In the genomic region with DNA sequence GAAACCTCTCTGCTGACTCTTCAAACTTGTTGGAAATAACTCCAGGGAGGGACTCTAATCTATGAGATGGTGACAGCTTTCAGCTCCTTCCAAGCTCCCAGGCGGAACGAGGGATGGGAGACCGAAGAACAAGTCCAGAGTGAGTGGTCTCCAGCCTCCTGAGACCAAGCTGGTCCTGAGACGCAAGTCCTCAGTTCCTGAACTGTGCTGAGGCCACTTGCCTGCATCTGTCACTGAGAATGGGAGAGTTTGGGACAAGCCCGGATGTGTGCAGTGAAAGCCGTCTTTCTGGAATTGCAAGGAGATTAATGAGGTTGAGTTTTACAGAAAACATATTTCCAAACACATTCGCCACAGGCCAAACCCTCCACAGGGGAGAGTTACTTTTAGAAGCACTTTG, we compare ENCODE assay signal across 26 mouse cellular contexts.
DNase-seq lines count a peak whose midpoint lies in the region; ATAC-seq and TF ChIP-seq lines count a peak whose summit lies in the region.
"Had no signal": no experiment of that assay in that cellular context is flagged by ENCODE, and none has a peak within 500 bp of the region (broad histone marks: within the 10 kb centered on the region; RNA-seq: fewer than 3 reads in every experiment).

No protein-coding gene starts in this region.

- no peak overlapping the region for H3K4me3 ChIP-seq in embryonic facial prominence, embryonic 15.5 days (replicated peaks)
- H3K4me3 ChIP-seq in limb, embryonic 14.5 days (replicated peaks; ENCODE audit: low read length) = no peak overlapping the region
- H3K4me3 ChIP-seq: embryonic facial prominence, embryonic 12.5 days; forebrain, embryonic 12.5 days; layer of hippocampus, adult 2 months; left cerebral cortex, adult 2 months had no signal

- intact Hi-C loops in heart, postnatal 10 days (cut with DNase I) = no loop called here

- H3K4me2 ChIP-seq in embryonic facial prominence, embryonic 15.5 days (replicated peaks) = peak overlapping the region; percentile 24; the same call in 1 of the 2 replicates
- H3K4me2 ChIP-seq in limb, embryonic 14.5 days (replicated peaks; ENCODE audit: low read depth, low read length, severe bottlenecking) = no peak overlapping the region
- H3K4me2 ChIP-seq: embryonic facial prominence, embryonic 12.5 days; forebrain, embryonic 12.5 days; heart, embryonic 11.5 days; hindbrain, embryonic 14.5 days; liver, embryonic 11.5 days had no signal

- H3K4me1 ChIP-seq in embryonic facial prominence, embryonic 15.5 days = peaks cover 35% of the 10 kb centered on the region
- H3K4me1 ChIP-seq in limb, embryonic 14.5 days (ENCODE audit: control insufficient read depth, insufficient read depth, low read length) = peaks cover 7% of the 10 kb centered on the region
- H3K4me1 ChIP-seq: forebrain, embryonic 12.5 days had no signal

- TF ChIP-seq POLR2A in limb, embryonic 14.5 days (IDR thresholded peaks at IDR 0.05; ENCODE audit: borderline replicate concordance, extremely low read depth, insufficient read depth, insufficient read length) = no peak

- no peaks in the 10 kb centered on the region for H3K27me3 ChIP-seq in embryonic facial prominence, embryonic 15.5 days
- H3K27me3 ChIP-seq in limb, embryonic 14.5 days (ENCODE audit: control insufficient read depth, insufficient read depth, low read length) = no peaks in the 10 kb centered on the region
- H3K27me3 ChIP-seq: embryonic facial prominence, embryonic 12.5 days; forebrain, embryonic 12.5 days had no signal

- 56% methylated on average over 7 of the region's 7 CpGs for WGBS in embryonic facial prominence, embryonic 15.5 days
- 55% methylated on average over 7 of the region's 7 CpGs for WGBS in limb, embryonic 14.5 days

- ATAC-seq in embryonic facial prominence, embryonic 15.5 days (ENCODE audit: insufficient number of reproducible peaks, low FRiP score, low TSS enrichment, low read depth) = no peak
- no peak for ATAC-seq in limb, embryonic 14.5 days (ENCODE audit: low FRiP score, low read depth)
- ATAC-seq: intestine, postnatal 0 days; midbrain, embryonic 16.5 days had no signal

- peak overlapping the region; percentile 85 for H3K27ac ChIP-seq in embryonic facial prominence, embryonic 15.5 days (replicated peaks)
- 0 out of 2 replicates have a peak overlapping the region, but pooled peaks have one; percentile 19 for H3K27ac ChIP-seq in limb, embryonic 14.5 days (replicated peaks; ENCODE audit: low read depth, low read length)
- H3K27ac ChIP-seq: embryonic facial prominence, embryonic 12.5 days; forebrain, embryonic 12.5 days; hindbrain, embryonic 14.5 days; kidney, postnatal 0 days; layer of hippocampus, adult 2 months; left cerebral cortex, adult 2 months had no signal

- peak; percentile 75 for DNase-seq in heart, adult 11 months
- DNase-seq in heart, postnatal 10 days = no peak
- peak; percentile 11 to 24 for DNase-seq in kidney, postnatal 4 days
- no peak for DNase-seq in kidney, postnatal 25 days
- no peak for DNase-seq in limb, embryonic 14.5 days (ENCODE audit: low spot score)
- no peak for DNase-seq in c-Kit-positive CD71-positive TER-119-positive erythroid progenitor cells, embryonic 14.5 days (ENCODE audit: low spot score)
- no peak for DNase-seq in spleen, postnatal 10 days (ENCODE audit: low spot score in 2 of 2)
- DNase-seq: adrenal gland, adult 8-10 months; cerebellum, adult 11 months; cerebellum, adult 9-10 months; cerebellum, postnatal 36 days; gastrocnemius, postnatal 10 days; thymus, adult 2 months; thymus, postnatal 36 days had no signal

- no peaks in the 10 kb centered on the region for H3K36me3 ChIP-seq in embryonic facial prominence, embryonic 15.5 days
- no peaks in the 10 kb centered on the region for H3K36me3 ChIP-seq in limb, embryonic 14.5 days (ENCODE audit: control insufficient read depth, insufficient read depth, low read length)
- H3K36me3 ChIP-seq: embryonic facial prominence, embryonic 12.5 days; forebrain, embryonic 12.5 days; G1E had no signal

- no peak overlapping the region for H3K9ac ChIP-seq in embryonic facial prominence, embryonic 15.5 days
- no peak overlapping the region for H3K9ac ChIP-seq in limb, embryonic 14.5 days (ENCODE audit: low read depth, low read length, severe bottlenecking)
- H3K9ac ChIP-seq: embryonic facial prominence, embryonic 12.5 days; forebrain, embryonic 12.5 days; hindbrain, embryonic 14.5 days had no signal

- no peaks in the 10 kb centered on the region for H3K9me3 ChIP-seq in embryonic facial prominence, embryonic 15.5 days (replicated peaks)
- H3K9me3 ChIP-seq in limb, embryonic 14.5 days (ENCODE audit: control insufficient read depth, low read length) = no peaks in the 10 kb centered on the region
- H3K9me3 ChIP-seq: embryonic facial prominence, embryonic 12.5 days; G1E had no signal

Comparison
In these comparisons a context has a peak if more than half of its experiments do, and no peak if none do; other contexts are left out.
1. DNase-seq: peak in heart, adult 11 months (single experiment) and kidney, postnatal 4 days (2 of 2); none in heart, postnatal 10 days (0 of 2), kidney, postnatal 25 days (0 of 2), limb, embryonic 14.5 days (single experiment), c-Kit-positive CD71-positive TER-119-positive erythroid progenitor cells, embryonic 14.5 days (single experiment) and spleen, postnatal 10 days (0 of 2).